Mouse (Mus musculus) E14TG2a.4 (cell line): Measurements from ENCODE around the gene Tpi1.

Experiments used
- CTCF ChIP-seq: conservative IDR thresholded peaks from 2 replicates; pipeline ENCODE4 v1.5.1; 2014; ENCODE audit warnings: low read length
- NANOG ChIP-seq: IDR thresholded peaks from 2 replicates; pipeline ENCODE4 v1.6.1; 2014; ENCODE audit warnings: borderline replicate concordance, low read length, mixed read lengths

DNA sequence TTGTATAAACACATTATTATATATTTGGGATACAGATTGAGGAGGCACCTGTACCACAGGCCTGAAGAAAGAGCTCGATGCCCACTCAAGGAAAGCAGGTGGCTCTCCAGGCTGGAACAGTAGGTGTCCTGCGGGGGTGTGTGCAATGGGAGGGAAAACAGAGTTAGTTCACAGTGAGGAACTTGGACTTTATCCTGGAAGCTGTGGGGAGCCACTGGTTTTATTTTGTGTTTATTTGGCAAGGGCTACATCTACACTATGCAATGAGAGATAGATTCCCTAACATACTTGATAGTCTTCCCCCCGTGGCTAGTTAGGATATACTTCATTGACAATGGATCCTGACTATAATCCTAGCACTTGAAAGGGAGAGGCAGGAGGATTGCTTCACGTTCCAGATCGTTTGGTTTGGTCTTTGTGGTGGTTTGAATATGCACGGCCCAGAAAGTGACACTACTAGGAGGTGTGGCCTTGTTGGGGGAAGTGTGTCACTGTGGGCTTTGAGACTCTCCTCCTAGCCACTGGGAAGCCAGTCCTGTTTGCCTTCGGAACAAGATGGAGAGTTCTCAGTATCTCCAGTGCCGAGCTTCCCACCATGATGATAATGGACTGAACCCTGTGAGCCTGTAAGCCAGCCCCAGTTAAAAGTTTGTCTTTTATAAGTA, 27.2 kb downstream of the Tpi1 start:
- TF ChIP-seq CTCF (no peak), NANOG (no peak)
